Mouse (Mus musculus): ENCODE results near the gene Wdr46. TPM values are rescaled to one million over a fixed set of nuclear protein-coding genes. Genes with fewer than 3 reads are reported as not detected.

The Wdr46 gene
- total RNA-seq, 2 experiments from 2014 or later, result 35.1 to 35.2 TPM

DNA sequence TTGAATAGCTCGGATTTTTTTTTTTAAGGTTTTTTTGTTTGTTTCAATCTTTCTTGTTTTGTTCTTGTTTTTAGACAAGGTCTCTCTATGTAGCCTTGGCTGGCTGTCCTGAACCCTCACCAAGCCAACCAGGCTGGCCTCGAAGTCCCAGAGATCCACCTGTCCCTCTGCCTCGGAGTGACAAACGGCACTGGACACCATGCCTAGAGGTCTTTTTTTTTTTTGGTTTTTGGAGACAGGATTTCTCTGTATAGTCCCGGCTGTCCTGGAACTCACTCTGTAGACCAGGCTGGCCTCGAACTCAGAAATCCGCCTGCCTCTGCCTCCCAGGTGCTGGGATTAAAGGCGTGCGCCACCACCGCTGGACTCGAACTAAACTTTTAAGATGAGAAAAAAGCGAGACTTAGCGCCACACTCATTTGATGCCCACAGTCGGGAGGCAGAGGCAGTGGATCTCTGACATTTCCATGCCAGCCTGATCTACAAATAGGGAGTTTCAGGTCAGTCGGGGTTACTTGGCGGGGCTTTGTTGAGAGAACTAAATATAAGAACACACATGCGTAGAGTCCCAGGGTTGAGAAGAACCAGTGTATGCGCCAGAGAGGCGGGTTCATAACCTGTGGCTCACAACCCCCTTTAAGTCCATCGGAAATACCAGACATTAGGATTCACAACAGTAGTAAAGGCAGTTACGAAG, 12.1 kb upstream of the Wdr46 start:
- DNase-seq (ENCODE audit: low spot score in 2 of 2), result no peak

DNA sequence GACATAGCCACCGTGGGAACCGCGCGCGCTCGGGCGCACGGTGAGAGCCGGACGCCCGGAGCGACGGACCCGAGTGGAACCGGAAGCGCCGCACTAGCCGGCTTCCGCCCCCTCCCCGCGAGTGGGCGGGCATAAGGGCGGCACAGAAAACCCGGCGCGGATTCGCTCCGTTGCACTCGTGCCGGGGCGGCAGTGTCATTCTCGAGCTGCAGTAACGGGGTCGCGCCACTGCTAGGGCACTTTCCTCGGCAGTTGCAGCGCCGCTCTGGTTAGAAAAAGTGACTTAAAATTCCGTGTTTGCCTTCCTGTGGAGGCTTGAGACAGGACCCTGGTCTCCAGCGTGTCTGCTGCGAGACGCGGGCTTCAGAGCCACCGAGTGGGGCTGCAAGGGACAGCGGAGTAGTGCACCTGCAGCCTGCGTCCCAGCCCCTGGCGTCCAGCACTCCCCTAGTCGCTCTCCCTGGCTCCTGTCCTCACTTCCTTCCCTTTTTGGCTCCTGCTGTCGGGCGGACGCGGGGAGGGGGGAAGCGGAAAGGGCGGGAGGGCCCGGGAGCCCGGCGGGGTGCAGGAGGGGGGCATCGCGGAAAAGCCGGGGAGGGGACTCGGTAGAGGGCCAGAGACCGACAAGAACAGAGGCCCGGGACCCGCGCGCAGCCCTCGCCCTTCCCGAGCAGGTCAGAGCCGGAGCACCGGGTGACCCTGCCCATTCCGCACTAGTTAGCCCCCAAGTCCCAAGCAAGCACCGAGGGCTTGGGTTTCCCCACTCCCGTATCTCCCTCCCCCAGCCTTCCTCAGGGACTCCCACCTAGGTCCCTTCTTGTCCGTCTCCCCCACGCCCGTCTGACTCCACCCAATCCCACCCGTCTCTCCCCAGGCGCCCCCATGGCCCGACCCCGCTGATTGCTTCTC, 10.8 kb upstream of the Wdr46 start, which contains the start of gene Rgl2:
Rgl2 (plus strand) TSS at position 173 of the 909 bp plus-strand sequence.
- DNase-seq (ENCODE audit: low spot score in 2 of 2), result peak; percentile 88 to 93

DNA sequence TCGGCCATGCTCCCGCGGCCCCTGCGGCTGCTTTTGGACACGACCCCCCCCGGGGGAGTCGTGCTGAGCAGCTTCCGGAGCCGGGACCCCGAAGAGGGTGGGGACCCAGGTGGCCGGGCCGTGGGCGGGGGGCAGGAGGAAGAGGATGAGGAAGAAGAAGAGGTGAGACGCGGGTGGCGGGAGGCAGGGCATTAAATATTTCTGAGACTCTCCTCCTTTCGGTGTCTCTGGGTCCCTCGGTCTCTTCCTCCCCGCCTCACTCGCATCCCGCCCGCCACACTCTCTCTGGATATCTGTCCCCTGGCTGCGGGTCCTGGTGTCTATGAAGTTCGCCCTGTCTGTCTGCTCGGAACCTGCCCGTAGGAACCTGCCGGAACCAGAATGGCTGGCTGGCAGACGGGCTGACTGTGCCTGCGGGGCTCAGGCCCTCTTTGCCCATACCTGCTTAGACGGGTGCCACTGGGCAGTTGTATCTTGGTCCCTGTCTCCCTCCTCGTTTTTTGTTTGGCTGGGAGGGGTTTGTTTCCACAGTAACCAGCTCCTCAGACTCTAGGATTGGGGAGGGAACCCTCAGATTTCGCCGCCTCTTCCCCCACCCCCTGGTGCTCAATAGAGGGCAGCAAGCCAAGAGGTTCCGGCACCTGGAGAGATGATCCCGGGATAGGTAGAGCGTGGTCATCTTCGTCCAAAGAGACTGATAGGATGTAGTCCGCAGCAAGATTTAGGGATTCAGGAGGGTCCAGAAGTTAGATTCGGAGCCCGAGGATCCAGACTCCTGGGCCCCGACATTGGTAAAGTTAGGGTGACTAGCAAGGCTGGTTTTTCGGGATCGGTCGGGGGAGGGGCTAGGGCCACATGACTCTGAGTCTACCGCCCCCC, 9.9 kb upstream of the Wdr46 start:
- DNase-seq (ENCODE audit: low spot score in 2 of 2), result no peak

DNA sequence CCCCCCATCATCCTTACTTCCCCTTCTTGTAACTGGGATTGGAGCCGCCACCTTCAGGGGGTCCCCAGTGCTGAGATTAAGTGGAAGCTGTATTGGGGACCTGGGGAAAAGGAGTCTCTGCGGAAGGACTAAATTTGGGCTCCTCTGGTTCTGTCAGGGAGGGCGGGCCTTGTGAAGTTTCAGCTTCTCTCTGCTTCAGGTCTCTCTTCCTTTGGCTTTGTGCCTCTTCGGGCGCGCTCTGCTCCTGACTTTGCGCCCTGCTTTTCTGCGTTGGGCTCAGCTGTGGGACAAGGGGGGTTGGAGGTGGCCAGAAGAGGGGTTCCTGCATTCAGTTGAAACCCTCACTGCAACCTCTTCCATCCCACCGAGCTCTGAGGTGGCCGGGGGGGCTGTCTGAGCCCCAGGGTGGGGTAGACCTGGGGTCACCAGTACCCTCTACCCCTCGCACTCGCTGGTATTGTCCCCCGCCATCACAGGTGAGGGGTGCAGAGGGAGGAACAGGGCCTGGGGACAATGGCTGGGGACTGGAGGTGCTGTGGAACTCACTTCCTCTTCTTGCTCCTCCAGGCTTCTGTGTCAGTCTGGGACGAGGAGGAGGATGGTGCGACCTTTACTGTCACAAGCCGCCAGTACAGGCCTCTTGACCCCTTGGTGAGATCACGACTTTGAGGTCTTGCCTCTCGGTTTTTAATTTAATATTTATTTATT, 9.1 kb upstream of the Wdr46 start:
- DNase-seq (ENCODE audit: low spot score in 2 of 2), result no peak

DNA sequence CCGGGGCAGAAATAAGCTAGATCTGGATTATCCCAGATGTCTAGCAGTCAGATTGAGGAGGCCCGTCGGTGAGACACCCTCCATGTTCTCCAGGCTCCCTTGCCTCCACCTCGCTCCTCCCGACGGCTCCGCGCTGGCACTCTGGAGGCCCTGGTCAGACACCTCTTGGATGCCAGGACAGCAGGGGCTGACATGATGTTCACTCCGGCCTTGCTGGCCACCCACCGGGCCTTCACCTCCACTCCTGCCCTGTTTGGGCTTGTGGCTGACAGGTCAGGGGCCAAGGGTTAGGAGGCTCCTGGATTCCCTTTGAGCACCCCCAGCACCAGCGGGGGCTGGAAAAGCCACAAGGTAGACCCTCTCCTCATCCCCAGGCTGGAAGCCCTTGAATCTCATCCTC, 8.5 kb upstream of the Wdr46 start:
- no peak for DNase-seq (ENCODE audit: low spot score in 2 of 2)

DNA sequence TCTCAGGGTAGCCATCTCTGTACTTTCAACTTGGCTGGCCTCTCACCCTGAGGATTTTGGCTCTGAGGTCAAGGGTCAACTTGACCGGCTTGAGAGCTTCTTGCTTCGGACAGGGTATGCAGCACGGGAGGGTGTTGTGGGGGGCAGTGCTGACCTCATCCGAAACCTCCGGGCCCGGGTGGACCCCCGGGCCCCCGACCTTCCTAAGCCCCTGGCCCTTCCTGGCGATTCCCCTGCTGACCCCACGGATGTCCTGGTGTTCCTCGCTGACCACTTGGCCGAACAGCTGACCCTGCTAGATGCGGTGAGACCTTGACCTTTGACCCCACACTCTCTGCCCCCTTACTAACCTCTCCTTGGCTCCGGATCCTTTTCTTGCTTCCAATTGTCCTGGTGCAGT, 8.0 kb upstream of the Wdr46 start:
- DNase-seq (ENCODE audit: low spot score in 2 of 2), result no peak

DNA sequence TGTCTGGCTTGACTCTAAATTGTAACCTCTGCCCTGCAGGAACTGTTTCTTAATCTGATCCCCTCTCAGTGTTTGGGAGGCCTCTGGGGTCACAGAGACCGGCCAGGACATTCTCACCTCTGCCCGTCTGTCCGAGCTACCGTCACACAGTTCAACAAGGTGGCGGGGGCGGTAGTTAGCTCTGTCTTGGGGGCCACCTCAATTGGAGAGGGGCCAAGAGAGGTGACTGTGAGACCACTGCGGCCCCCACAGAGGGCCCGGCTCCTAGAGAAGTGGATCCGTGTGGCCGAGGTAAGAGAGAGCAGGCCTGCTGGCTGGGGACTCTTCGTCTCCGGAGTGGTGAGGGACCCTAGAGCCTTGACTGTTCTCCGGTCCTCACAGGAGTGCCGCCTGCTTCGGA, 7.5 kb upstream of the Wdr46 start:
- DNase-seq (ENCODE audit: low spot score in 2 of 2), result no peak

DNA sequence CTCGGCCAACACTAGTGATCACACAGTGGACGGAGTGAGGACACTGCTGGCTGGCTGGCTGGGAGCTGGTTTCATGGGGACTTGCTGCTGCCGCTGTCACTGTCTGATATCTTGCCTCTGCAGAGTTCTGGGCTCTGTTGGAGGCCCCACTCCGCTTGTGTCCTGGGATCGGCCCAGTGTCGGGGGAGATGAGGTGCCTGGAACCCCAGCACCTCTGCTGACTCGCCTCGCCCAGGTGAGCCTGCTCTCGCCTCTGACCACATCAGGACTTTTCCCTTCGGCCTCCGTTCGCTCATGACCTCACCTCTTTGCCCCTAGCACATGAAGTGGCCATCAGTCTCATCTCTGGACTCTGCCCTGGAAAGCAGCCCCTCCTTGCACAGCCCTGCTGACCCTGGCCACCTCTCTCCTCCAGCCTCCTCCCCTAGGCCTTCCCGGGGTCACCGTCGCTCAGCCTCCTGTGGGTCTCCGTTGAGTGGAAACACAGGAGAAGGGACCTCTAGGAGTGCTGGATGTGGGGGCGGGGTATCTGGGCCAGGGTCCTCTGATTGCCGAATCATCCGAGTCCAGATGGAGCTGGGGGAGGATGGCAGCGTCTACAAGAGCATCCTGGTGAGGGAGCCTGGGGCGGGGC, 4.9 kb upstream of the Wdr46 start:
- DNase-seq (ENCODE audit: low spot score in 2 of 2), result no peak

DNA sequence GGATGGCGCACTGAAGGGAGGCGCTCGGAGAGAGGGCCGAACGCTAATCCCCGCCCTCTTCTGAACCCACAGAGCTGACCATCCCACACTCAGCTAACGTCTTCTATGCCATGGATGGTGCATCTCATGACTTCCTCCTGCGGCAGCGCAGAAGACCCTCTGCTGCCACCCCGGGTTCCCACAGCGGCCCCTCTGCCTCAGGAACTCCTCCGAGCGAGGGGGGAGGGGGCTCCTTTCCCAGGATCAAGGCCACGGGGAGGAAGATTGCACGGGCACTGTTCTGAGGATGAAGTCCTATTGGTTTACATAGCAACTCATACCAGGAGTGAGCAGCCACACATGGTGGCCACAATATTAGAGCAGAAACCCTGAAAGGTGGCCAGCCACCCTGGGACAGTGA, 3.5 kb upstream of the Wdr46 start:
- no peak for DNase-seq (ENCODE audit: low spot score in 2 of 2)

DNA sequence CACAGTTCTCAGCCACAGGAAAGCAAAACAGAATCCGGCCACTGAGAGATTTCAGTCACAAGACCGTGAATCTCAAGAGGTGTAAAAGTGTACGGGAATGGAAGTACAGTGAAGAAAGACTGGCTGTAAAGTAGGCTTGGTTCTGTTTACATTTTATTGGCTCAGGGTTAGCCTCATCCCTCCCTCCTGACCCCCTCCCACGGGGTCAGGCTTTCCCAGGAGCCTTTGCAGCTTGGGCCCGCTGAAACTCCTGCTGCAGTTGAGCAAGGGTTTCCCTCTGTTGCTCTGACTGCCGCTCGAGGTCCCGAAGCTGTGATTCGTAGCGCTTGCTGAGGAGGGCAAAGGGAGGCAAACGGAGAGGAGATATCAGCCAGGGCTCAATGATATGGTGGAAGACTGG, 1.7 kb upstream of the Wdr46 start:
- DNase-seq (ENCODE audit: low spot score in 2 of 2), result no peak

DNA sequence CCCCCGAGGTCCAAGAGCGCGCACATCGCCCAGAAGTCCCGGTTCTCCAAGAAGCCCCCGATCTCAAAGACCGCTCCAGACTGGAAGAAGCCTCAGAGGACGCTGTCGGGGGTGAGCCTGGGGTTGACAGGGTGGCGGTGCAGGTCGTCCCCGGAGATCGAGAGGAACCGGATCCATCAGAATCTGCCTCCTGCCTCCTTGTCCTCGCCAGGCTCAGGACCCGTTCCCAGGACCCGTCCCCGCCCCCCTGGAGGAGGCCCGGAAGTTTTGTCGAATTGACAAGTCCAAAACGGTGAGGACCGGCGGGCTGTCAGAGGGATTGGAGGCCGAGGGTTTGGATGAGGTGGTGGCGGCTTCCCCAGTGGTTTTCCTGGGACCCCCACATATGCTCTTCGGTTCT, 521 bp downstream of the Wdr46 start:
- DNase-seq (ENCODE audit: low spot score in 2 of 2), result no peak

DNA sequence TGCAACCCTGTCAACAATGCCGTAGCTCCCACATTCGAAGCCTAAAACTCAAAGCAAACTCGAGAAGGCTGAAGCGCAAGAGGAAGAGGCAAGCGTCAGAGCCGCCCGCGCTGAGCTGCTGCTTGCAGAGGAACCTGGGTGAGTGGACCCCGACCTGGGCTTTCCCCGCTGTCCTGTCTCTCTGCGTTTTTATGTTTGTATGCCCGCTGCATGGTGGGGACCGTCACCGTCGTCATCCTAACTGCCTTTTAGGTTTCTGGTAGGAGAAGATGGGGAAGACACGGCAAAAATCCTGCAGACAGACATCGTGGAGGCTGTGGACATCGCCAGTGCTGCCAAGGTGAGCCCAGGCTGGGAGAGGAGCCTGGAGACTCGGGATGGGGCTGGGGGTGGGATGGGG, 921 bp downstream of the Wdr46 start:
- no peak for DNase-seq (ENCODE audit: low spot score in 2 of 2)

DNA sequence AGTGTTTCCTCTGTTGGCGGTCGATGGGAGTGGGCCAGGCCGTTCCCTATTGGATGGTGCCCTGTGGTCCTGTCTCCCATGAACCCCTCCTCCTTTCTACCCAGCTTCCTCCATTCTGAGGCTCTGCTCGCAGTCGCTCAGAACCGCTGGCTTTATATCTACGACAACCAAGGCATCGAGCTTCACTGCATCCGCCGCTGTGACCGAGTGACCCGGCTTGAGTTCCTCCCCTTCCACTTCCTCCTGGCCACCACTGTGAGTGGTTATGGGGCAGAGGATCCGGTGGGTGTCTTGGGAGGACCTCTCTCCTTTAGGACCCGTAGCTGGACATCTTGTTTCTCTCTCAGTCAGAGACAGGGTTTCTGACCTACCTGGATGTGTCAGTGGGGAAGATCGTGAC, 3.0 kb downstream of the Wdr46 start:
- no peak for DNase-seq (ENCODE audit: low spot score in 2 of 2)

DNA sequence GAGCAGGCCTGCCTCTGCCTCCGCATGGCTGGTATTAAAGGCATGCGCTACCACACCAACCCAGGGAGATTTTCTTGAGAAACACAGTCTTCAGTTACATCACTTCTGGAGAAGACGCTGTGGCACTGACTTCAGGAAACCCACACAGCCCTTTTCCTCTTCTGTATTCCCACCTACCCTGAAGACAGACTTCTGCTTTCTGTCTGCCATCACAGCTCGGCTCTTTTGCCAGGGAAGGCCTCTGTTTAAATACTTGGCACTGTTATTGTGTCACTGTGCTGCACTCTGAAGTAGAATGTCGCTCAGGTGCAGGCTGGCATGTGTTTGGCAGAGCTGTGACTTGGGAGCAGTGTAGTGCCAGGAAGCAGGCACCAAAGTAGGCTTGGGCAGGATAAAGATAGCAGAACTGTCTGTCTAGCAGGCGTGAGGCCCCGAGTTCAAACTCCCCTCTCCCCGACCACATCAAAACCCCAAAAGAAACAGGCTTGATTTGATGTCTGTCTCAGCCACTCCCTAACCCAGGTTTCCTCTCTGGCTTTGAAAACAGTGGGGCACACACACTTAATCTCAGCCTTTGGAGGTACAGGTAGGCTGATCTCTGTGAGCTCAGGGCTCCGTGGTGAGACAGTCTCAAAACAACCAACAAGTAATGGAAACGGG, 7.1 kb downstream of the Wdr46 start:
- no peak for DNase-seq (ENCODE audit: low spot score in 2 of 2)

DNA sequence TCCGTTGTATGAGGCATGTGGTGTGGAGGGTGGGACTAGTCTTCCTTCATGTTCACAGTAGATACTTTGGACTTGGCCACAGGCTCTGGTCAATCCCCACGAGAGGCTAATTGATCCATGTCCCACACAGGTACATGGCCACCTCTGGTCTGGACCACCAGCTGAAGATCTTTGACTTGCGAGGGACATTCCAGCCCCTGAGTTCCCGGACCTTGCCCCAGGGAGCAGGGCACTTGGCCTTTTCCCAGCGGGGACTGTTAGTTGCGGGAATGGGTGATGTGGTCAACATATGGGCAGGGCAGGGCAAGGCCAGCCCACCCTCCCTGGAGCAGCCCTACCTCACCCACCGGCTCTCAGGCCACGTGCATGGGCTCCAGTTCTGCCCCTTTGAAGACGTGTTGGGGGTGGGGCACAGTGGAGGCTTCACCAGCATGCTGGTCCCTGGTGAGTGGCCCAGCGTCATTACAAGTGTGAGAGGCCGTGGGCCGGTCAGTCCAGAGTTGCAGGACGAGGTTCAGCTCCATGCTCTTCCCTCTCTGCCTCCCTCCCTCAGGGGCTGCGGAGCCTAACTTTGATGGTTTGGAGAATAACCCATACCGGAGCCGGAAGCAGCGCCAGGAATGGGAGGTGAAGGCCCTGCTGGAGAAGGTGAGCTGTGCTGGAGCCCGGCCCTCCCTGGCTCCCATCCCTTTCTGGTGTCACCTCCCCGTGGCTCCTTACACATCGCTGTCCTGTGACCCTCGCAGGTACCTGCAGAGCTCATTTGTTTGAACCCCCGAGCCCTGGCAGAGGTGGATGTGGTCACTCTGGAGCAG, 7.8 kb downstream of the Wdr46 start:
- no peak for DNase-seq (ENCODE audit: low spot score in 2 of 2)

DNA sequence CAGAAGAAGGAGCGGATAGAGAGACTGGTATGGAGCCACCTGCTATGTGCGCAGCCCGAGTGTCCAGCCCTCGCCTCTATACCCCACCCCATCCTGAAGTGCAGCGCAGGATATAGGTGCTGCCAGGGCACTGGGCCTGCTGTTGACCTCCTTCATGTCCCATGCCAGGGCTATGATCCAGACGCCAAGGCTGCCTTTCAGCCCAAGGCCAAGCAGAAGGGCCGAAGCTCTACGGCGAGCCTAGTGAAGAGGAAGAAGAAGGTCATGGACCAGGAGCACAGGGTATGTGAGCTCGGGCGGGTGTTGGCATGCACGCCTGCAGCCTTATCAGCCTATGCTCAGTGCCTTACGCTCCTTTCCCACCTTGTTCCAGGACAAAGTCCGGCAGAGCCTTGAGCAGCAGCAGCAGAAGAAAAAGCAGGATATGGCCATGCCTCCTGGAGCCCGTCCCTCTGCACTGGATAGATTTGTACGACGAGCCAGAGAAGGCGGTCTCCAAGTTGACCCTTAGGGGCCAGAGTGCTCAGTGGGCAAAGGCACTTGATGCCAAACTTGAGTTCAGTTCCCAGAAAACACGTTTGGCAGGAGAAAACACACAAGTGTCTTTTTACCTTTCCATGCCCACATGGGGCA, 8.6 kb downstream of the Wdr46 start:
- DNase-seq (ENCODE audit: low spot score in 2 of 2), result no peak

DNA sequence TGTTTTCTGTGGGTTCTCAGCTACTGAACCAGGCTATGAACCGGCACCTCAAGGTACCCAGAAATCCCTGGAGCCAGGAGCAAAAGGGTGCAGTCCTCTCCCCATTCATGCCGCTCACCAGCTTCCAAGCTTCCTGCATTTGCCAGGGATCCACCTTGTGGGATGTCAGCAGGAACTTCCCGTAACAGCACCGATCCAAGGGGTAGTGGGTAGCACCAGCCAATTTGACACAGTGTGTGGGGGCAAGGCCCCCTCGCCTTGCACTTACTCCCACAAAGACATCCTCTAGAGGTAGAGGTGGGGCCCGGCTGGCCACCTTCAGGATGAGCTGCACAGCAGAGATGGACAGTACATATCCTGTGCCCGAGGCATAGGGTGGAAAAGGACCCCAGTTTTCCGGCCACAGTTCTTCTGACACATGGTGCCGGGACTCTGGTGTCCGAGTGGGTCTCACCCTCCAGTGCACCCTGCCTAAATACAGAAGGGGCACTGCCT, 9.7 kb downstream of the Wdr46 start:
- no peak for DNase-seq (ENCODE audit: low spot score in 2 of 2)

Measured in adrenal gland, postnatal 4 days (tissue).